Mouse (Mus musculus) left cerebral cortex, postnatal 14 days (tissue): ENCODE measurements around the gene Gm20532. TPM values are rescaled to one million over a fixed set of nuclear protein-coding genes. Genes with fewer than 3 reads are reported as not detected.

Experiments used
- DNase-seq, 2 experiments: peaks; one replicate each; pipeline ENCODE4 v3.0.0; 2021 to 2022; ENCODE audit warnings: low spot score in 2 of 2, mixed read lengths in 1 of 2
- intact Hi-C: fragments of 180-260 bp; cut with DNase I; formaldehyde crosslinking; loops from one replicate; pipeline ENCODE4 v1.15.1; 2025
- long read RNA-seq, 2 experiments: library from polyadenylated mRNA; stranded (forward); transcript quantifications; one replicate each; pipeline ENCODE4 v2.0.0; 2021
- total RNA-seq, 2 experiments: library from RNA; stranded (reverse); gene quantifications; 2 replicates each; pipeline ENCODE4 v1.2.3; 2021

Gene Gm20532
- total RNA-seq, result not detected
- long read RNA-seq, experiment 1, partial matches to known transcripts, result 3 of 4 reads
- long read RNA-seq, experiment 1, other reads (novel, unspliced or antisense), result 1 of 4 reads
- long read RNA-seq, experiment 2, partial matches to known transcripts, result 0 of 1 reads
- long read RNA-seq, experiment 2, other reads (novel, unspliced or antisense), result 1 of 1 reads

GRCm38 (mm10) chr2:26586294-26587043 is at the start of gene Gm20532:
Gene Gm20532, plus strand, starts transcription at chr2:26586639.
- intact Hi-C loops, result no loop called here
- DNase-seq, result peak; percentile 56 to 65

- DNase-seq, result no peak
- intact Hi-C loops, result no loop called here
Measured at GRCm38 (mm10) chr2:26539516-26539915, 46.9 kb upstream of the Gm20532 start.

- intact Hi-C loops, result no loop called here
- DNase-seq, result no peak
Measured at GRCm38 (mm10) chr2:26540721-26541120, 45.7 kb upstream of the Gm20532 start.

GRCm38 (mm10) chr2:26541258-26541910 is 45.1 kb upstream of the Gm20532 start:
- intact Hi-C loops, result no loop called here
- peak in 1 of 2 experiments; percentile 20 for DNase-seq

- intact Hi-C loops, result no loop called here
- DNase-seq, result no peak
Measured at GRCm38 (mm10) chr2:26543155-26543554, 43.3 kb upstream of the Gm20532 start.

- DNase-seq, result no peak
- intact Hi-C loops, result no loop called here
Measured at GRCm38 (mm10) chr2:26543768-26544167, 42.7 kb upstream of the Gm20532 start.

DNA sequence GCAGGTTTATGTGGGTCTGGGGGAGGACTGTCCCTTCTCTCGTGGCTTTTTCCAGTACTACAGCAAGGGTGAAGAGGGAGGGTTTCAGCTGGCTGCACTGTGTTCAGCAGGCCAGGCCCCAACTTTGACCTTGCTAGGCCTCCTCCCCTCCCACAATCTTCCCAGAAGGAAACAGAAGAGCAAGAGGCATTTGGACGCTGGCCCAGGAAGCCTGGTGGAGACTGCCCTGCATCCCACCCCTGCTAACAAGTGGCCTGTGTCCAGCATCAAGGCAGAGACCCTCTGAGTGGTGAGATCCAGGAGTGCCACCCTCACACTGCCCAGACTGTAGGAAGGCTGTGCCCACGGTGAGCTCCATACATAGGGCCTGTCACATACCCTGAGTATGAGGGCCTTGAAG is 42.2 kb upstream of the Gm20532 start:
- intact Hi-C loops, result no loop called here

GRCm38 (mm10) chr2:26547481-26547880 is 39.0 kb upstream of the Gm20532 start:
- peak; percentile 35 to 39 for DNase-seq
- intact Hi-C loops, result loop anchor here (5.0 kb wide), 1 partner anchor 45 kb away; no protein-coding TSS in a partner anchor

More for the DNA sequence above, 42.2 kb upstream of the Gm20532 start:
- DNase-seq, result no peak

GRCm38 (mm10) chr2:26549801-26550200 is 36.6 kb upstream of the Gm20532 start:
- DNase-seq, result no peak
- intact Hi-C loops, result loop anchor here (5.0 kb wide), 1 partner anchor 48 kb away; no protein-coding TSS in a partner anchor

DNA sequence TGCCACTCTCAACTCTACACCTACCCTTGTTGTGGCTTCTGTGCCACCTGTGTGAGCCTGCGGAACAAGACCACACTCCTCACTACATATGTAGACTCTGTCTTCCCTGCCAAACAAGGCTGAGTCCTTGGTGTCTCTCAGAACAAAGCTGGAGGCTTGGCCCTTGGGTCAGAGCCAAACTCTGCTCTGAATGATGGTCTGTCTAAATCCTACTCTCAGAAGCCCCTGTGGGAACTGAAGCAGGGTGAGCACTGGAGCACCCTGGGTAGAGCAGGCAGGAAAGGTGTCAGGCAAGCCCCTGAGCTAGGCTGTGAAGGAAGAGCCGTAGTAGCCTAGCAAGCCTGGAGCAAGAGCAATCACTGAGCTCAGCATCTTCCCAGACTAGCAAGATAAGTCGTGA is 36.2 kb upstream of the Gm20532 start:
- intact Hi-C loops, result no loop called here
- no peak for DNase-seq

DNA sequence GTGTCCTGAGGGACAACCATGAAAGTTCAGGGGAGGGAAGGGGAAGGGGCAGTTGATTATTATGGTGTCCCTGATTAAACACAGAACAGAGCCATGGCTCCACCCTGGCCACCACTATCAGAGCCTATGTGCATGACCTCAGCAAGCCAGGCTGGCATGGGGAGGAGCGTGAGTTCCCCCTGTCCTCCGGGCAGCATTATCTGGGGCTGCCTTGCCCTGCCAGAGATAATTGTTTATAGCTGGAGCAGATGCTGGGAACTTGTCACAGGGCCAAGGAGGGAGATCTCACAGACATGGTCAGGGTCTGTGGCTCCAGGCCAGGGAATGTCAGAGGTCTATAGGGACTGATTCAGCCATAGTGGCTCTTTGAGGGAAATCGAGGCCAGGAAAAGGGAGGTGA is 35.7 kb upstream of the Gm20532 start:
- intact Hi-C loops, result no loop called here
- no peak for DNase-seq

DNA sequence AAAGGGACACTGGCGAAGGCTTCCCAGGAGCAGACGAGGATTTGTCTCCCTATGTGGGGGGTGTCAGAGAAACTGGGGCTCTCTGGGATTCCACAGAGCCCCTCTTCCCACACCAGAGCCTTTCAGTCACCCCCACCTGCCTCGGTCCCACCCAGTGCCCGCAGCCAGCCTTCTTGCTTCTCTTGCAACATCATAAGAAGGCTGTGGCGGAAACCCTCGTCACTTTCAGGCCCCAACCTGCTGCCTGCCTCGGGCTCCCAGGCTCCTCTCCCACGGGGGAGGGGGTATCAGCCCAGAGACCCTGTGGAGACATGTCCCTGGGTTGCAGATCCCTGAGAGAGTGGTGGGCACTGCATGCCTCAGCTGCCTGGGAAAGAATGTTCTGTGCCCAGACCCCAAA is 35.0 kb upstream of the Gm20532 start:
- no peak for DNase-seq
- intact Hi-C loops, result no loop called here

GRCm38 (mm10) chr2:26552066-26552465 is 34.4 kb upstream of the Gm20532 start:
- intact Hi-C loops, result no loop called here
- no peak for DNase-seq

- DNase-seq, result no peak
- intact Hi-C loops, result no loop called here
Measured at GRCm38 (mm10) chr2:26553904-26554303, 32.5 kb upstream of the Gm20532 start.

DNA sequence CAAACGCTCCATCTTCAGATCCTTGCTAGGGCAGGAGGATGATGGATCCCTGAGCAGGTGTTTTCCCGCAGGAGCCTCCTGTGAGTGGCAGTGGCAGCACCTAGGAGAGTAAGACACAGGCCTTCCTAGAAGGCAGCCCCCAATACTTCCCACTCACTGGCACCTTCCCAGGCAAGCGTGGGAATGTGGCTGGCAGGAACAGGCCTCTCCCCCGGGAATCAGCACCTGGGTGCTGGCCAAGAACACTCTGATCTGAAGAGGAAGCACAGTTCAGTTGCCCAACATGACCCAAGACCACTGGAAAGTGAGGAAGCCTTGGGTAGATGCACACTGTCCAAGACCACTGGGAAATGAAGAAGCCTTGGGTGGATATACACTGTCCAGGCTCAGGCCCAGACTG is 31.4 kb upstream of the Gm20532 start:
- DNase-seq, result peak; percentile 57 to 60
- intact Hi-C loops, result no loop called here

- DNase-seq, result no peak
- intact Hi-C loops, result no loop called here
Measured at GRCm38 (mm10) chr2:26556535-26556993, 29.9 kb upstream of the Gm20532 start.

DNA sequence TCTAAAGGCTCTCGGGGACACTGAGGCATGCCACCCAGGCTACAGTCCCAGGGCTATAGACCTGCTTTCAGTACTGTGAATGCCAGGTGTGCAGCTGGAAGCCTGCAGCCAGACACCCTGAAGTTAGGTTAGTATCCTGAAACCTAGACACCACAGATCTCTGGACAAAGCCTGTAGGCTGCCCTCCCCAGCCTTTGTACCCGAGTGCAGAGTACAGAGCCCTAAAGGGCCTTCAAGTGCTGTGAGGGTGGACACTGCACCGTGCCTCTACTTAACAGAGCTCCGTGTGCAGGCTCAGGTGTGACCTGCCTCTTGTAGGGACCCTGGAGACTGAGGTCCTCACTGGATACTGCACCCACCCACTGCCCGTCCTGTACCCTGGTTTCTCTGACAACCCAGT is 25.9 kb upstream of the Gm20532 start:
- intact Hi-C loops, result loop anchor here (2.0 to 10.0 kb wide), 2 partner anchors 112 to 236 kb away; no protein-coding TSS in a partner anchor
- DNase-seq, result no peak

DNA sequence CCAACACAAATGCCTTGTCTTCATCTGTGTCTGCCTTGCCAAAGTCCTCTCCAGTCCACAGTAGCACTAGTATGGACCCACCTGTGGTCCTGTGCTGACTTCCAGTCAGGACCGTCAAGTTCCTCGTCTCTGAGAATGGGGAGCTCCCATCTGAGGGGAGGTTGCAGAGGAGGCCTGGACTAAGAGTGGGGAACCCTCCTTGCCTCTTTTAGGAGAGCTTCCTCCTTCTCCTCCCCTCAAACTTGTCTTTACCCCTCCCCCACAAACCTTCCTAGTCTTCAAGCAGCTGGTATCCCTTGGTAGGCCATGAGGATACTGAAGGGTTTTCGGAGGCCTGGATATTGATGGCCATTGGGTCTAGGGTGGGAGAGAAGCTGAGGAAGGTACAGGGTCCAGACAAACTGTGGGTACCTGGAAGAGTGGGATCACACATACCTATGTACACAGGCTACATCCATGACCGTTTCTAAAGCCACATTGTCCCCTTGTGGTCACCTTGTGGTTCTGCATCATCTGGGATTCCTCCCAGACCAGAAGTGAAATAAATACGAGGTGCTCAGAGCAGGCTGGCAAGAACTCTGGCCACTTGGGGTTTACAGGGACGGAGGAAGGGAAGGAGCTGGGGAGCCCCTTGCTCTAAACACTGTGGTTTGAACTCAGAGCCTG is 25.0 kb upstream of the Gm20532 start:
- DNase-seq, result no peak
- intact Hi-C loops, result loop anchor here (2.0 to 10.0 kb wide), 2 partner anchors 113 to 237 kb away; no protein-coding TSS in a partner anchor

DNA sequence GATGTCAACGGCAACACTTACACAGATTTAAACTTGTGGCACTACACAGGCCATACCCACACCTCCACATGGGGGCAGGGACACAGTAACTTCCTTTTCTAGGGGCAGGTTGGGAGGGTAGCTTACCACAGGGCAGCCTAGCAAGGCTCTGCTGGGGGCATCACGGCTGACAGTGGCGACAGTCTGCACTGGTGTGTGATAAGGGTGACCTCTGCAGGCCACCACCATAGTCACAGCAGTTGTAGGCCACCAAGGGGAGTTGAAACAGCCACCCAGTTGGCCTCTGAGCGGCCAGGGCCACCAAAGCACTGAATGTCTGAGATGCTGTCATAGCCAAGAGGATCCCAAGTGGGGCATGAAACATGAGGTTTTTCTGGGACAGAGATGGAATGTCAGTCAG is 20.2 kb upstream of the Gm20532 start:
- intact Hi-C loops, result loop anchor here (10.0 kb wide), 1 partner anchor 241 kb away; no protein-coding TSS in a partner anchor
- peak; percentile 39 to 43 for DNase-seq

- peak; percentile 61 to 69 for DNase-seq
- intact Hi-C loops, result no loop called here
Measured at GRCm38 (mm10) chr2:26570034-26570433, 16.4 kb upstream of the Gm20532 start.
